Mouse (Mus musculus) ES-E14 (cell line): ENCODE data around the gene Pced1a.

Experiments
- CHD2 ChIP-seq: IDR thresholded peaks from 2 replicates; pipeline ENCODE4 v1.6.1; 2014; ENCODE audit warnings: mild to moderate bottlenecking, low read depth, low read length, inconsistent platforms
- HCFC1 ChIP-seq: IDR thresholded peaks from 2 replicates; pipeline ENCODE4 v1.6.1; 2012; ENCODE audit warnings: low read length, inconsistent platforms, borderline replicate concordance; ENCODE audit not compliant: insufficient read depth
- ZC3H11A ChIP-seq: IDR thresholded peaks from 2 replicates; pipeline ENCODE4 v1.6.1; 2012; ENCODE audit warnings: low read depth, mild to moderate bottlenecking, inconsistent platforms, low read length, borderline replicate concordance
- ZNF384 ChIP-seq: IDR thresholded peaks from 2 replicates; pipeline ENCODE4 v1.6.1; 2012; ENCODE audit warnings: low read depth, low read length, inconsistent platforms

DNA sequence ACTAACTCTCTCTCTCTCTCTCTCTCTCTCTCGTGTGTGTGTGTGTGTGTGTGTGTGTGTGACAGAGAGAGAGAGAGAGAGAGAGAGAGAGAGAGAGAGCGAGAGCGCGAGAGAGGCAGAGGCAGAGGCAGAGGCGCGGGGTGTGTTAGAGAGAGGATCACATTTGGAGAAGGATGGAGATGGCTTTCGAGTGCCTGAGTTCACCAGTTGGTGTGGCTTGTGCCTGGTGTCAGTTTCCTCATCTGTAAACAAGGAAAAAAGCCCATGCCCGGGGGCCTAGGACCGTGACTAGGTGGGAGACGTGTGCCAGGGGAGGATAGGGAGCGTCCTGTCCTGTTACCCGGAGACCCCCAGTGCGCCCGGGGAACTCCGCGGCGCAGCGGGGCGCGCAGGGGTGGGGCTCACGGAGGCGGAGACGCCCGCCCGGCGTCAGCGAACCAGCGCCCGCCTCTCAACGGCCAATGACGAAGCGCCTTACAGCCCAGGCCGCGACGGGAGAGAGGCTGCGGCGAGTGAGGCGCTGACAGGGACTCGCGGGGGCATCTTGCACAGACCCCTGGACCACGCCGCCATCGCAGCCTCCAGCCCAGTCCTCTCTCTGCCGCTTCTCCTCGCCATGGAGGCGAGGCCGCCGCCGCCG lies 25.4 kb upstream of the Pced1a start, which contains the start of gene Ptpra:
- TF ChIP-seq ZC3H11A (no peak), ZNF384 (no peak), HCFC1 (0 out of 2 replicates have a peak, but pooled peaks have one; percentile 40), CHD2 (no peak)
